Mouse (Mus musculus) gonadal fat pad, adult 2 months (tissue): ENCODE measurements around the gene Hsp90ab1. TPM values are rescaled to one million over a fixed set of nuclear protein-coding genes. Genes with fewer than 3 reads are reported as not detected.

ENCODE experiments used
- DNase-seq: peaks from one replicate; pipeline ENCODE4 v3.0.0-alpha.2; 2012; ENCODE audit warnings: low read depth
- polyA plus RNA-seq: library from polyadenylated mRNA; depleted of rRNA; stranded (reverse); fragments of >200 nt; gene quantifications from 2 replicates; pipeline ENCODE4 v1.2.3, GENCODE M21; 2012; rRNA removed

The Hsp90ab1 gene
- 514 and 597 TPM in 2 replicates for polyA plus RNA-seq

DNA sequence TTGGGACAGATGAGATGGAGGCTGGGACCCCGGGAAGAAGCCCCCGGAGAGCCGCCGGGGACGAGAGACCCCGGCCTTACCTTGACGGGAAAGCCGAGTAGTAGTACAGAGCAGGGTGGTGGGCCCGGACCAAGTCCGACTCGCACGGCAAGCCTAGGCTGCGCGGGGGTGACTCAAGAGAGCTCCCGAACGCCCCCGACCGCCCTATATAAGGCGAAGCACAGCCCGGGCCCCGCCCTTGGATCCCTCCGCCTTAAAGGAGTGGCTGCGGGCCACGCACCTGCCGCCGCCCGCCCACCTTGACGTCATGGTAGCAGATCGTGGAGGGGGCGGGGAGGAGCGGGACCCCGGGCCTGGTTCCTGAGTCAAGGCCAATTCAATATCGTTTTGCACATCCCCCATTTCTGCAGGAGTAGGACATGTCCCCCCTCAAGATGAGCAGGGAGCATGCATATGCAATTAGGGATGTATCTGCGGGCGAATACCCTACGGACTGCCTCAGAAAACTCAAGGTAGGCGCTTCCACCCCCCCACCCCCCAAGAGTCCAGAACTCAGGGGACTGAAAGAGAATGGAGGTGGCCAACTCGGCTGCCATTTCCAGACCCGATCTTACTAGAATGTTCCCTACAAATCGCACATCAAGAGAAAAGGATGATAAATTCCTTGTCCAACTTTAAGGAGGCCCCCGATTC, at the start of gene Hsp90ab1:
TSS of gene Hsp90ab1 (minus strand) at position 185 of the 693 bp plus-strand sequence.
- DNase-seq = no peak

DNA sequence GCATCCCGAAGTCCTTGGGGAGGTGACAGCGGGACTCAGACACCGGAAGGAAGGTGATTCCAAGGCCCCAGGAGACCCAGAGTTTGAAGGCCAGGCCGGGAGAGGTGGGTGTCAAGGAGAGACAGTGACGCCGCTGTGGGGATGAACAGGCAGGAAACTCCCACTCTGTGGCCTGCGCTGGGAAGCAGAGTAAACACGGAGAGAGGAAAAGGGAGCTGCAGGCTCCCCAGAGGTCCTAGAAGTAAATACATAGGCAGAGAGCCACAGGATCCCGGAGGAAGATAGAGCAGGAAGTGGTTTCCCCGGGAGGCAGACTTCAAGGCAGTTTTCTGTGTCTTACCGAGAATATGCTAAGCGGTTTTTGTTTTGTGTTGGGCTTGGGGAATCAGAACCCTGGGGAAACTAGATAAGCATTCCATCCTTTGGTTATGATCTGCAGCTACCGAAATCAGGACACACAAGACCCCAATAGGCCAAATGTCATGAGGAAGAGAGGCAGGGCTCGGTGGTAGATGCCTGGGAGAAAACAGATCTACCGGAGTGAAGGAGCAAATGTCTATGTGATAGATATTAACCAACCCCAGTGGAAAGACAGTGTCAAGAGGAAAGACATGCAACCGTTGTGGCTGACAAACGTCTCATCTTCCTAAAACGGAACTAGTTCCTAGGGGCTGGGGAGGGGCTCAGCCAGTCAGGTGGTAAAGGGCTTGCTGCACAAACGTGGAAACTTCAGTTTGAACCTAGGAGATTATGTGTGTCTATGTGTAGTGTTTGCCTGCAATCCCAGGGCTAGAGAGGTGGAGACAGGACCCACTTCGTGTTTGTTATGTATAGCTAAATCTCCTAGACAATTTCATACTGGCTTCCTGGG, 46.5 kb upstream of the Hsp90ab1 start:
- DNase-seq = no peak

GRCm38 (mm10) chr17:45618941-45619385, 45.9 kb upstream of the Hsp90ab1 start:
- no peak for DNase-seq

DNA sequence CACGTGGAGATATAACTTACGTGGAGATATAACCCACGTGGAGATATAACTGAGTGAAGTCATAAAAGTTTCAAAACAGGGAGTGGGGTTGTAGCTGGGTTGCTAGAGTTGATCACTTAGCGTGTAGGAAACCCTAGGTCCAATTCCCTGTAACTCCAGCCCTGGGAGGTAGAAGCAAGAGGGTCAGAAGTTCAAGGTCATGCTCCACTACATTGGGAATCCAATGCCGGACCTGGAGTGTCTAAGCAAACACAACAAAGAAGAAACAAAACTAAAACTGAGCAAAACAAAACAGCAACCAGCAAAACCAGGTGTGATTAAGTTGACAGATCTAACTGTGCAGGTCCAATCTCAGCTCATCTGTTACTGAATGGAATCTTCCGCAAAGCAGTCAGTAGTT, 44.6 kb upstream of the Hsp90ab1 start:
- no peak for DNase-seq

DNA sequence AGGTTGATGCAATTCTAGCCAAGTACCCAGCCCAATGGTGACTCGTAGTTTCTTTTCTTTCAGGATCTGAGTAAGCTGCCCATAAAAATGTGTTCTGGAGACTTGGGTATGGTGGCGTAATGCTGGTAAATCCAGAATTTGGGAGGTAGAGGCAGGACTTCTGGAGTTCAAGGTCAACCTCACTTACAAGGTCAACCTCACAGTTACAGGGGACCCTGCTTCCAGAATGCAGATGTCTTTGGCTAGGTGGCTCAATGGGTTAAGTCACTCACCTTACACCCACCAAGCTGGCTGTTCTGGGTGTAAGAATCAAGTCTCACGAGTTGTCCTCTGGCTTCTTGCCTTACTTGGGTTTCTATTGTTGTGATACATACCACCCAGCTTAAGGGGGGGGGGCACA, 43.6 kb upstream of the Hsp90ab1 start:
- DNase-seq = no peak

GRCm38 (mm10) chr17:45616046-45616650, 43.1 kb upstream of the Hsp90ab1 start:
- no peak for DNase-seq

- DNase-seq = no peak
Measured at GRCm38 (mm10) chr17:45612921-45613320, 39.9 kb upstream of the Hsp90ab1 start.

GRCm38 (mm10) chr17:45612008-45612407, 38.9 kb upstream of the Hsp90ab1 start:
- DNase-seq = no peak

- no peak for DNase-seq
Measured at GRCm38 (mm10) chr17:45610144-45610866, 37.2 kb upstream of the Hsp90ab1 start.

GRCm38 (mm10) chr17:45608396-45608795, 35.3 kb upstream of the Hsp90ab1 start:
- no peak for DNase-seq

- DNase-seq = no peak
Measured at GRCm38 (mm10) chr17:45606992-45607879, 34.2 kb upstream of the Hsp90ab1 start.

- no peak for DNase-seq
Measured at GRCm38 (mm10) chr17:45602984-45603383, 29.9 kb upstream of the Hsp90ab1 start.

- no peak for DNase-seq
Measured at GRCm38 (mm10) chr17:45601877-45602304, 28.8 kb upstream of the Hsp90ab1 start, which contains the start of gene Mymx. TSS of gene Mymx (minus strand) at chr17:45602102.

- DNase-seq = no peak
Measured at GRCm38 (mm10) chr17:45601325-45601724, 28.3 kb upstream of the Hsp90ab1 start.

DNA sequence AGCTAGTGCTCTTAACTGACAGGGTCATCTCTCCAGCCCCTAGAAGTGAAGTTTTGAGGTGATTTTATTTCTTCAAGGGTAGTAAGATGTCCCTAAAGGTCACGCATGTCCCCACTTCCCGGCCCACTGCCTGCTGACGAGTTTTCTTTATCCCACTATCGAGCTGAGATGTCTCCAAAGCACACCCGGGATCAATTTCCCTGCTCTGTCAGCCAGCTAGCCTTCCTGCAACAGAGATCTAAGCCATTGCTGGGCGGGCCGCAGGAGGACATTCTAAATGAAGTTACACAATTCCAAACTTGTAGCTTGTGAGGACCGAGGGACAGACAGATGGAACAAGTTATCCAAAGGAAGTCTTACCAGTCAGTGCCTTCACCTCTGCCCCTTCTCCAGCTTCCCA, 27.2 kb upstream of the Hsp90ab1 start:
- no peak for DNase-seq

- no peak for DNase-seq
Measured at GRCm38 (mm10) chr17:45599446-45600242, 26.6 kb upstream of the Hsp90ab1 start, which contains the start of gene Slc29a1. TSS of gene Slc29a1 (minus strand) at chr17:45599606.

- no peak for DNase-seq
Measured at GRCm38 (mm10) chr17:45598891-45599290, 25.8 kb upstream of the Hsp90ab1 start.

- no peak for DNase-seq
Measured at GRCm38 (mm10) chr17:45598376-45598775, 25.3 kb upstream of the Hsp90ab1 start.

DNA sequence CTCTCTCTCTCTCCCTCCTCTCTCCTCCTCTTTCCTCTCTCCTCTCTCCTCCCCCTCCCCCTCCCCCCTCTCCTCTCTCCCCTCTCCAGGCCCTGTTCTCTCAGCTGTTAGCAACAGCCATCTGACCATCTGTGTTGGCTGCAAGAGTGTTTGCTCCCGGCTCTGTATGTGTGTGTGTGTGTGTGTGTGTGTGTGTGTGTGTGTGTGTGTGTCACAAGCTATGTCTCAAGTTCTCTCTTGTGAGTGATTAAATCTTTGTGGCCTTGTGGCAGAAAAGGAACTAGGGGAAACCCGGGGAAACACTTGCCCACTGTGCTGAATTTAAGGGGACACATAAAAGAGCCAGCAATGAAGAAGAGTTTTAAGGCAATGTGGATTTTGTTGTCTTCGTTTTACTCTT, 24.7 kb upstream of the Hsp90ab1 start:
- no peak for DNase-seq
